Mouse (Mus musculus) lung, adult 2 months (tissue): ENCODE measurements at regions not wholly inside any gene's neighbourhood (a gene's known extent, or its start where the extent isn't known, plus 50 kb on each side); places are given as distances from the start of the nearest gene placed in this dataset.

Experiments used
- DNase-seq: peaks from one replicate; pipeline ENCODE4 v3.0.0; 2022
- H3K4me1 ChIP-seq: fragments of 200-500 bp; 2 replicates; pipeline ENCODE4 v1.6.1; 2011; ENCODE audit warnings: low read length; ENCODE audit not compliant: control insufficient read depth, insufficient read depth
- H3K4me3 ChIP-seq: fragments of 200-500 bp; replicated peaks from 2 replicates; pipeline ENCODE3; 2011; ENCODE audit warnings: low read depth, mild to moderate bottlenecking, control low read depth, low read length; ENCODE audit errors: extremely low read depth
- CTCF ChIP-seq: fragments of 200-500 bp; IDR thresholded peaks from 2 replicates; pipeline ENCODE4 v1.5.1; 2011; ENCODE audit warnings: mild to moderate bottlenecking, low read length, control low read depth; ENCODE audit not compliant: insufficient read depth
- POLR2A ChIP-seq: fragments of 200-500 bp; IDR thresholded peaks from 2 replicates; pipeline ENCODE4 v1.6.1; 2011; ENCODE audit warnings: low read depth, mild to moderate bottlenecking, control low read depth, low read length, borderline replicate concordance; ENCODE audit errors: extremely low read depth
- WGBS: fragments of 180-500 bp; shearing (Covaris S2); methylation state at CpG from one replicate; pipeline ENCODE4 v1.1.7; 2018; 5-methylcytosine and 5-hydroxymethylcytosine counted together

DNA sequence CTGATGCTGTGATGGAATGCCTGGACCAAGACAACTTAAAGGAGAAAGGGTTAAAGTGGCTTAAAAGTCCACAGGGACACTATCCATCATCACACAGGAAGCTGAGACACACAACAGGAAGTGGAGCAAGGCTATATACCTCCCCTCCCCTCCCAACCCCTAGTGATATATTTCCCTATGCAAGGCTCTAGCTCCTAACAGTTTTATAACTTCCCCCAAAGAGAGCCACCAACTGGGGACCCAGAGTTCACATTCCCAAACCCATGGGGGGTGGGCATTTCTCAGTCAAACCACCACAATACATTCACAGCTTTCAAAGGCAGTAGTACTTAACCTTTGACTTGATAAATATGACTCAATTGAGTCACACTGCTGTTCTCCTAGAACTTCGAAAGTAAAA lies 88.6 kb upstream of the Tdrd3 start:
- no peak for TF ChIP-seq POLR2A
- no peak for TF ChIP-seq CTCF
- no peaks in the 10 kb centered on the region for H3K4me1 ChIP-seq
- DNase-seq: no peak
- 32% methylated on average over 1 of the region's 1 CpGs for WGBS
- no peak overlapping the region for H3K4me3 ChIP-seq

DNA sequence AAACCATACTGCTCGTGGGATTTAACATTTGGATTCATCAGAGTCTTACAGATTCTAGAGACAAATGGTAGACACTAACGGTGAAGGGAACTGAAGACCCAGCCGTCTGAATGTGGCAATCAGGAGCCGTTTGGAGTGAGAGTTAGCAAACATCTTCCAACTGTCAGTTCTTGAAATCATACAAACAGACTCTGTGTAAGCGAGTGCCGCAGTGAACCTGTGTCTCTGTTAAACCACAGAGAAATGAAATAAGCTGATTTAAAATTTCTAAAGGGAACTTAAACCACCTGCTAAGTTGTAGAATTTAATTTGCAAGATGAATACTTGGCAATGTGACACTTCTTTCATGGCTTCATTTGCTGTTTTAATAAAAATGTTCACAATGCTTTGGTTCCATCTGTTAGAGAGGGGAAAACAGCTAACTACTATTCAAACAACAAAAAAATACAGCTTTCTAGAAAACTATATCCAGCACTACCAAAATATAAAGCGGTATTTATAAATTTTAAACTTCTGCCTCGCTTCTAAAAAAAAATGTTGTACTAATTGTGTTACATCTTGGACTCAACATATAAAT lies 78.4 kb upstream of the Tdrd3 start:
- no peak for DNase-seq
- 71% methylated on average over 8 of the region's 8 CpGs for WGBS
- no peak for TF ChIP-seq POLR2A
- no peak for TF ChIP-seq CTCF
- Histone ChIP-seq H3K4me1 (no peaks in the 10 kb centered on the region), H3K4me3 (no peak overlapping the region)

- no peak for DNase-seq
- H3K4me3 ChIP-seq: no peak overlapping the region
- H3K4me1 ChIP-seq: no peaks in the 10 kb centered on the region
- TF ChIP-seq POLR2A (no peak), CTCF (no peak)
- WGBS: 93% methylated on average over 1 of the region's 1 CpGs
These were observed 71.9 kb upstream of the Tdrd3 start for GRCm38 (mm10) chr14:87344540-87344939.

DNA sequence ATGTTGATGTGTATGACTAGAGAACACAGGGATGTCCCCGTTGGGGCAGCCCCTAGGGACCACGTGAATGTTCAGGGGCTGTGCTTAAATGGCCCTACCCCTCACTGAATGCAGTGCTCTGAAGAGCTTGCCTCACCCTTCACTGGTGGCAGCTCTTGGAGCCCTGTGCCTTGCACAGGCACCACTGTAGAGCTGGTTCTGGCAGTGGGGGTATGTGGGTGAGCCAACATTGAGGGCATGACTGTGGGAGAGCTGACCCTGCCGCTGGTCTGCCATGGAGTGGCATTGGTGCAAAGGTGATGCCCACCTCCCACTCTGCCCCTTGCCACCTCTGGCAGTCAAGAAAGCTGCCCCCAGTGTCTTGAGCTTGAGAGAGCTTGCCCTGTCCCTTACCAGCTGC lies 69.6 kb upstream of the Tdrd3 start:
- no peak for DNase-seq
- Histone ChIP-seq H3K4me1 (no peaks in the 10 kb centered on the region), H3K4me3 (no peak overlapping the region)
- TF ChIP-seq CTCF (no peak), POLR2A (no peak)
- WGBS: 86% methylated on average over 3 of the region's 3 CpGs

GRCm38 (mm10) chr14:87348825-87349224 lies 67.6 kb upstream of the Tdrd3 start:
- no peaks in the 10 kb centered on the region for H3K4me1 ChIP-seq
- no peak for DNase-seq
- 78% methylated on average over 3 of the region's 3 CpGs for WGBS
- TF ChIP-seq CTCF (no peak), POLR2A (no peak)
- H3K4me3 ChIP-seq: no peak overlapping the region

DNA sequence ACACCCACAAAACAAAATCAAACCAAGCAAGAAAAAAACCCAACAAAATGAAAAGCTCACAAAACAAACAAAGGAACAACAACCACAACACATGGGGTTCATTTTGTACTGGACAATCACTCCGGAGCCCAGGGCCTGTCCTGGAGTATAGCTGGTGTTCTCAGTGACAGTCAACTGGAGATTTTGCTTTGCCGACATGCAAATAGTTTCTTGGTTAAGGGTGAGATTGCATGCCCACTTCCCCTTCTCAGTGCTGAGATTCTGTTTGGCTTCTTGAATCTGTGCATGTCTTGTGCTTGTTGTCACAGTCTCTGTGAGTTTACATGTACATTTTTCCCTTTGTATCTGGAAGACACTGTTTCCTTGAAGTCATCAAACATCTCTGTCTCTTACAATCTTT lies 50.6 kb upstream of the Tdrd3 start:
- TF ChIP-seq POLR2A (no peak), CTCF (no peak)
- Histone ChIP-seq H3K4me3 (no peak overlapping the region), H3K4me1 (0 out of 2 replicates have a peak, but pooled peaks cover 2% of the 10 kb centered on the region)
- 94% methylated on average over 2 of the region's 2 CpGs for WGBS
- DNase-seq: no peak
